Mouse (Mus musculus) embryonic fibroblast, embryonic 13.5 days (primary cell): ENCODE results near the gene Rasgef1a.

ENCODE experiments used
- CTCF ChIP-seq: IDR thresholded peaks from 2 replicates; pipeline ENCODE4 v1.5.1; 2011; ENCODE audit warnings: mild to moderate bottlenecking, control low read depth, low read length, moderate library complexity, borderline replicate concordance; ENCODE audit not compliant: insufficient read depth
- POLR2A ChIP-seq: IDR thresholded peaks from 2 replicates; pipeline ENCODE4 v1.6.1; 2011; ENCODE audit warnings: low read depth, mild to moderate bottlenecking, control low read depth, low read length, moderate library complexity

DNA sequence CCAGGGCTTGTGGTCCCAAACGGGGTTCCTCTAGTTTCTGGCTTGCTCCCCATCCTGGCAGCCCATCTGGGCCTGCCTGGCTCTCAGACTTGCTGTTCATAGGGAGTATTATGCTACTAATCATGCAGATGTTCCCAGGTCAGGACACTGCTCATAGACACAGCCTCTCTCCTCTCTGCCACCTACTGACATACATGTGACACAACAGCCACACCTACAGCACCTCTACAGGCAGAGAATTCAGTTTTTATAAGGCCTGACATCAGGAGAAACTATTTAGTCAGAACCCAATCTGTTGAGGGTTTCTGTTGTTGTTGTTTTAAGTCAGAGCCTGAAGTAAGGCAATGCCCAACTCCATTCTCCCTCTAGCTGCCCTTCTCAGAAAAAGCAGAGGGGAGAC lies 100.6 kb downstream of the Rasgef1a start:
- TF ChIP-seq POLR2A (no peak), CTCF (no peak)
